11 mouse cellular contexts compared by ENCODE assay signal in the genomic region with DNA sequence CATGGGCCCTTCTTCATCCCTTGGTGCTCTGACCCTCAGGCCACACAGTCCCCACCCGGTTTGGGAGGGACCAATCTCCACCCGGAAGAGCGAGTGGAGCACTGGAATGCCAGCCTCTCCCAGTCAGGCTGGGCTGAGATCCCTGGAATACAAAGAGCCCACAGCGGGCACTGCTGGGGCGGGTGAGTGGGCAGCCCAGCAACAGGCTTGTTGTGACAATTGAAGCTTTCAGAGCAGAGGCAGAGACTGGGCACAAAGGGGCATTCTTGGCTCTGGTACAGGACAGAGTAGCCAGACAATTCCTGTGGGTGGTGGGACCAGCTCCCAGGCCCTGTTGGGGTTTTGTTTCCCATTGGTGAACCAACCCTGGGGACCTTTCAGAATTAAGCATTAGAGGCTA. TPM values are rescaled to one million over a fixed set of nuclear protein-coding genes. Genes with fewer than 3 reads are reported as not detected.
A peak's percentile ranks its signal among the peaks of the same experiment; 100 is the strongest.
DNase-seq lines count a peak whose midpoint lies in the region; ATAC-seq lines count a peak whose summit lies in the region.
"Had no signal": no experiment of that assay in that cellular context is flagged by ENCODE, and none has a peak within 500 bp of the region (broad histone marks: within the 10 kb centered on the region; RNA-seq: fewer than 3 reads in every experiment).

No protein-coding gene starts in this region.

- H3K36me3 ChIP-seq in forebrain, embryonic 14.5 days (ENCODE audit: control insufficient read depth, insufficient read depth, low read length): no peaks in the 10 kb centered on the region

- H3K4me3 ChIP-seq in forebrain, embryonic 14.5 days (ENCODE audit: low read depth, low read length): no peak overlapping the region

- H3K9me3 ChIP-seq in forebrain, embryonic 14.5 days (replicated peaks; ENCODE audit: control insufficient read depth, low read length): no peaks in the 10 kb centered on the region

- H3K4me1 ChIP-seq in forebrain, embryonic 14.5 days (ENCODE audit: control insufficient read depth, insufficient read depth, low read length): peaks cover 17% of the 10 kb centered on the region

- H3K4me2 ChIP-seq in forebrain, embryonic 14.5 days (ENCODE audit: low read length): no peak overlapping the region

- H3K27me3 ChIP-seq in forebrain, embryonic 14.5 days (replicated peaks; ENCODE audit: control insufficient read depth, insufficient read depth, low read length): no peaks in the 10 kb centered on the region

- DNase-seq in layer of hippocampus, adult 11-12 months (ENCODE audit: low spot score): peak; percentile 76
- no peak for DNase-seq in layer of hippocampus, adult 9-10 months (ENCODE audit: low spot score)
- peak; percentile 85 for DNase-seq in forebrain, embryonic 14.5 days (ENCODE audit: low spot score)
- peak; percentile 68 for DNase-seq in left cerebral cortex, adult 11 months (ENCODE audit: low spot score)
- DNase-seq in right cerebral cortex, postnatal 36 days (ENCODE audit: low spot score in 2 of 2): peak; percentile 40 to 46
- DNase-seq in kidney, adult 18-20 months: no peak
- DNase-seq in kidney, adult 8-10 months: no peak
- DNase-seq: adrenal gland, adult 8-10 months; lung, postnatal 4 days had no signal

- H3K27ac ChIP-seq in forebrain, embryonic 14.5 days (ENCODE audit: low read depth, low read length): peak overlapping the region; percentile 52; the same call in 1 of the 2 replicates

- 24% methylated on average over 5 of the region's 5 CpGs for WGBS in forebrain, embryonic 14.5 days

- ATAC-seq in forebrain, embryonic 14.5 days: peak; percentile 82
- no peak for ATAC-seq in monocyte, adult 5-6 weeks (replicated peaks; ENCODE audit: insufficient number of reproducible peaks, low FRiP score, low TSS enrichment, poor library complexity, severe bottlenecking)

- no peak overlapping the region for H3K9ac ChIP-seq in forebrain, embryonic 14.5 days (ENCODE audit: low read length)

RNA-seq across cellular contexts. Expression of a gene that starts 36.6 kb away (rescaled TPM):
- polyA plus RNA-seq in forebrain, embryonic 14.5 days (2014; fragmentation: Nextera tagmentation; extraction: Ambion mirVana): 10.1 and 13.7 TPM in 2 replicates
- 0.32 to 0.49 TPM (median 0.38 TPM) in 3 replicates for total RNA-seq in monocyte, adult 5-6 weeks (2017)

RNA-seq across cellular contexts. Expression of a gene that starts 50.7 kb away (rescaled TPM):
- polyA plus RNA-seq in forebrain, embryonic 14.5 days (2014; fragmentation: Nextera tagmentation; extraction: Ambion mirVana): 51.5 and 57.8 TPM in 2 replicates
- 0.86 TPM in 1 of 3 replicates, not detected in the others for total RNA-seq in monocyte, adult 5-6 weeks (2017)

RNA-seq across cellular contexts. Expression of a gene that starts 57.8 kb away (rescaled TPM):
- not detected in 2 replicates for polyA plus RNA-seq in forebrain, embryonic 14.5 days (2014; fragmentation: Nextera tagmentation; extraction: Ambion mirVana)
- not detected in 3 replicates for total RNA-seq in monocyte, adult 5-6 weeks (2017)
- polyA plus RNA-seq: embryonic facial prominence, embryonic 11.5 days had no signal

Comparison
In these comparisons a context has a peak if more than half of its experiments do, and no peak if none do; other contexts are left out.
1. DNase-seq: peak in layer of hippocampus, adult 11-12 months (single experiment), forebrain, embryonic 14.5 days (single experiment), left cerebral cortex, adult 11 months (single experiment) and right cerebral cortex, postnatal 36 days (2 of 2); none in layer of hippocampus, adult 9-10 months (single experiment), kidney, adult 18-20 months (single experiment) and kidney, adult 8-10 months (0 of 2).